Mouse (Mus musculus) E14TG2a.4 (cell line): ENCODE data around the gene Lctl.

Experiments
- CTCF ChIP-seq: conservative IDR thresholded peaks from 2 replicates; pipeline ENCODE4 v1.5.1; 2014; ENCODE audit warnings: low read length
- POU5F1 ChIP-seq: IDR thresholded peaks from 2 replicates; pipeline ENCODE4 v1.6.1; 2014; ENCODE audit warnings: low read length, borderline replicate concordance

- TF ChIP-seq CTCF (no peak), POU5F1 (no peak)
Observed at GRCm38 (mm10) chr9:64098282-64098681, 18.7 kb upstream of the Lctl start.
